Mouse (Mus musculus) midbrain, embryonic 15.5 days (tissue): ENCODE data around the gene Rab37. TPM values are rescaled to one million over a fixed set of nuclear protein-coding genes. Genes with fewer than 3 reads are reported as not detected.

ENCODE experiments used
- ATAC-seq: fragments of 200-750 bp; cut with Nextera tagmentation; replicated peaks from 2 replicates; pipeline ENCODE4 v1.8.0; 2017; ENCODE audit warnings: moderate TSS enrichment
- H3K27ac ChIP-seq: fragments of 300-500 bp; sonication (generic); 2 replicates; pipeline ENCODE4 v1.5.1; 2015; ENCODE audit warnings: mild to moderate bottlenecking, inconsistent platforms
- H3K27me3 ChIP-seq: fragments of 300-500 bp; sonication (generic); replicated peaks from 2 replicates; pipeline ENCODE4 v1.6.1; 2015; ENCODE audit warnings: inconsistent platforms
- H3K36me3 ChIP-seq: fragments of 300-500 bp; sonication (generic); replicated peaks from 2 replicates; pipeline ENCODE4 v1.6.1; 2015; ENCODE audit warnings: inconsistent platforms
- H3K4me1 ChIP-seq: fragments of 300-500 bp; sonication (generic); 2 replicates; pipeline ENCODE4 v1.6.1; 2015; ENCODE audit warnings: inconsistent platforms
- H3K4me2 ChIP-seq: fragments of 300-500 bp; sonication (generic); 2 replicates; pipeline ENCODE4 v1.6.1; 2015; ENCODE audit warnings: inconsistent platforms, mild to moderate bottlenecking, moderate library complexity
- H3K4me3 ChIP-seq: fragments of 300-500 bp; sonication (generic); 2 replicates; pipeline ENCODE4 v1.5.1; 2015; ENCODE audit warnings: mild to moderate bottlenecking, inconsistent platforms
- H3K9ac ChIP-seq: fragments of 300-500 bp; sonication (generic); 2 replicates; pipeline ENCODE4 v1.6.1; 2015; ENCODE audit warnings: mild to moderate bottlenecking, inconsistent platforms
- H3K9me3 ChIP-seq: fragments of 300-500 bp; sonication (generic); 2 replicates; pipeline ENCODE4 v1.6.1; 2016; ENCODE audit warnings: inconsistent platforms
- WGBS: fragments of 180-500 bp; shearing (Covaris S2); methylation state at CpG from one replicate; pipeline ENCODE4 v1.1.7; 2015; ENCODE audit warnings: mixed read lengths; 5-methylcytosine and 5-hydroxymethylcytosine counted together
- polyA plus RNA-seq: library from polyadenylated mRNA; unstranded; fragments of >200 nt; fragmentation: Nextera tagmentation; extraction: Ambion mirVana; gene quantifications from 2 replicates; pipeline ENCODE4 v1.2.1, GENCODE M21; 2015

Rab37 gene
- polyA plus RNA-seq, 1 experiment from 2014 or later, result 1.1 TPM

DNA sequence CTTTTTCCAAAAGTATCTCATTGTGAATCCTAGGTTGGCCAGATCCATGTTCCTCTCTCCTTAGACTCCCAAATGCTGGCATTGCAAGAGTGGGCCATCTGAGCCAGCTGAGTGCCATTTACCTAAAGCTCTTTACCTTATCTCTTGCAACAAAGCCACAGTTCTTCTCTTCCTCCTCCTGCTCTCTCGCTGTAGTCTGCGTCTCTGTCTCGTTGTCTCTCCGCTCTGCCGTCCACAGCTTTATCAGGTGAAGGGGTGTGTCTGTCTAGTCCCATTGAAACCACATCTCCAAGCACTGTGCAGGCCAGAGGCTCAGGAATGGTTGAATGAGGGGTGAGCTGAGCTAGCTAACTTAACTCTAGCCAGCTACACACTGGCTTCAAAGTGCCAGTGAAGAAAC is 104.7 kb downstream of the Rab37 start:
- no peak overlapping the region for H3K4me2 ChIP-seq
- WGBS, result 93% methylated on average over 5 of the region's 5 CpGs
- no peak overlapping the region for H3K27ac ChIP-seq
- H3K36me3 ChIP-seq, result no peaks in the 10 kb centered on the region; the same call in 1 of the 2 replicates
- H3K4me1 ChIP-seq, result no peaks in the 10 kb centered on the region
- H3K4me3 ChIP-seq, result no peak overlapping the region
- no peak for ATAC-seq
- H3K9ac ChIP-seq, result no peak overlapping the region
- no peaks in the 10 kb centered on the region for H3K27me3 ChIP-seq
- H3K9me3 ChIP-seq, result no peaks in the 10 kb centered on the region

DNA sequence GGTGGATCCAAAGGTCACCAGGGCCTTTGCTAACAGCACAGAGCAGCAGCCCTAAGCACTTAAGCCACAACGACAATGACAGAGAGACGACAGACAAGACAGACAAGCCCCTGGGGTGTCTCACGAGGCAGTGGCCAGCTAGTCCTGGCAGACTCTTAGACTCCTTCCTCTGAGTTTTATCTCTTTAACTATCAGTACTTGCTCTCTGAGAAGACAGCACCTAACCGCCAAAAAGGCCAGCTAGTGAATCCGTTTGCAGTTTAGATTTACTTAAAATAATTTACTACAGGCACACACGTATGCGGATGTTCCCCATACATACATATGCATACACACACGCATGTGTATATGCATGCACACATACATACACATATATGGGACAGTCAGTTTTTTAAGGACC is 106.3 kb downstream of the Rab37 start:
- Histone ChIP-seq H3K4me2 (no peak overlapping the region), H3K9ac (no peak overlapping the region), H3K27ac (no peak overlapping the region), H3K9me3 (no peaks in the 10 kb centered on the region), H3K4me3 (no peak overlapping the region), H3K36me3 (no peaks in the 10 kb centered on the region; the same call in 1 of the 2 replicates), H3K4me1 (peaks cover 4% of the 10 kb centered on the region; the same call in 1 of the 2 replicates), H3K27me3 (no peaks in the 10 kb centered on the region)
- no peak for ATAC-seq
- WGBS, result 88% methylated on average over 8 of the region's 8 CpGs

DNA sequence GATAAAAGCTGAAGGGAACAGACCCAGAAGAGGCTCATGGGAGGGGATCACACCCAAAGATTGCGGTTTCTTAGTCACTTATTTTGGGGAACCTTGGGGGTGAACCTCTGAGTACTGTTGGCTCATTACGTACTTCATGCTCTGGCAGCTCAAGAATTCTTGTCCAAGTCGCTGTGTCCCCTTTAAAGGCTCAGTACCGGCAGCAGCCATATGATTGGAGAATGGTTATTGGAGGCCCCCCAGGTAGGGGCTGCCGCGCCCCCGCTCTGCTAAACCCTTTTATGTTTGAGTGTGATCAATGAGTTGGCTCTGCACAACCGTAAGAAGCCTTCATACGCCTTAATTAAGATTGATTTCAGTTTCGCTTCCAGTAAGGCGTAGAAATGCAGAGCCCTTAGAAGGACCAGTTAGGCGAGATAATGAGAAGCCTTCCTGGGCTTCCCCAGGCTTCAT is 107.7 kb downstream of the Rab37 start:
- Histone ChIP-seq H3K27ac (no peak overlapping the region), H3K9me3 (no peaks in the 10 kb centered on the region), H3K27me3 (no peaks in the 10 kb centered on the region), H3K4me2 (no peak overlapping the region), H3K4me3 (no peak overlapping the region), H3K9ac (no peak overlapping the region), H3K36me3 (no peaks in the 10 kb centered on the region; the same call in 1 of the 2 replicates), H3K4me1 (peaks cover 4% of the 10 kb centered on the region; the same call in 1 of the 2 replicates)
- 67% methylated on average over 12 of the region's 12 CpGs for whole genome bisulfite sequencing
- ATAC-seq, result no peak

DNA sequence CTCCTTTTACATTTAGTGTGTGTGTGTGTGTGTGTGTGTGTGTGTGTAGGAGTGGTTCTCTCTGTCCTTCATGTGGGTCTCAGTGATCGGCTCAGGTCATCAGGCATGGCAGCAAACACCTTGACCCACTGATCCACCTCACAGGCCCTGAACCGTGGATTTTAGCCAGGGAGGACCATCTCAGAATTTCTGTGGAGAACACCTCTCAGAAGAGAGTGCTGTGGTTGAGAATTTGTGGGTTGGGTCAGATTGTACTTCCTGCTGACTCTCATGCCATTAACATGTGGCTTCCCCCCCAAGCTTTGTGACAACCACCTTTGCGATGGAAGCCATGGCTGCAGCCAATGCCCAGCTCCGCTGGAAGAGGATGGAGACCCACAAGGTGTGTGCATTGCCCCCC is 109.3 kb downstream of the Rab37 start:
- 93% methylated on average over 4 of the region's 4 CpGs for WGBS
- H3K9ac ChIP-seq, result no peak overlapping the region
- H3K27me3 ChIP-seq, result no peaks in the 10 kb centered on the region
- H3K36me3 ChIP-seq, result peaks cover 5% of the 10 kb centered on the region; the same call in 1 of the 2 replicates
- H3K4me1 ChIP-seq, result peaks cover 4% of the 10 kb centered on the region; the same call in 1 of the 2 replicates
- H3K9me3 ChIP-seq, result no peaks in the 10 kb centered on the region
- no peak overlapping the region for H3K27ac ChIP-seq
- H3K4me3 ChIP-seq, result no peak overlapping the region
- no peak overlapping the region for H3K4me2 ChIP-seq
- no peak for ATAC-seq

DNA sequence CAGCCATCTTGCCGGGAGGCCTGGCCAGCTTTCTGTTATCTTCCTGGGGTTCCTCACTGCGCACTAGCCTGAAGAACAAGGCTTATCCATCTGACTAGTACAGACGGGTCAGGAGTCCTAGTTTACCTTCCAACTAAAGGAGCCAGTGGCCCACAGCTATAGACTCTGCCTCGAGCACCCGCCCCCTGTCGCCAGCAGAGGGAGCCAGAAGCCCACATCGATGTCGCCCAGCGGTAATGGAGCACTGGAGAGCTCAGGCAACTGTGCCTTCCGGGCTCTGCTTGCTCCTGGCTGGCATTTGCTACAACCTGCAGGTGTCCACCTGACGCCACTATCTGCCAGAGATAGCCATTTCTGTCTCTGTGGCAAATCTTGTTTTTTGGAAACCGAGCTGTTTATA is 111.1 kb downstream of the Rab37 start:
- peak; percentile 83 for ATAC-seq
- H3K27me3 ChIP-seq, result no peaks in the 10 kb centered on the region
- no peak overlapping the region for H3K27ac ChIP-seq
- H3K4me2 ChIP-seq, result no peak overlapping the region
- no peaks in the 10 kb centered on the region for H3K9me3 ChIP-seq
- 14% methylated on average over 12 of the region's 12 CpGs for WGBS
- H3K4me3 ChIP-seq, result no peak overlapping the region
- no peak overlapping the region for H3K9ac ChIP-seq
- peaks cover 17% of the 10 kb centered on the region for H3K36me3 ChIP-seq
- H3K4me1 ChIP-seq, result peaks cover 4% of the 10 kb centered on the region; the same call in 1 of the 2 replicates

DNA sequence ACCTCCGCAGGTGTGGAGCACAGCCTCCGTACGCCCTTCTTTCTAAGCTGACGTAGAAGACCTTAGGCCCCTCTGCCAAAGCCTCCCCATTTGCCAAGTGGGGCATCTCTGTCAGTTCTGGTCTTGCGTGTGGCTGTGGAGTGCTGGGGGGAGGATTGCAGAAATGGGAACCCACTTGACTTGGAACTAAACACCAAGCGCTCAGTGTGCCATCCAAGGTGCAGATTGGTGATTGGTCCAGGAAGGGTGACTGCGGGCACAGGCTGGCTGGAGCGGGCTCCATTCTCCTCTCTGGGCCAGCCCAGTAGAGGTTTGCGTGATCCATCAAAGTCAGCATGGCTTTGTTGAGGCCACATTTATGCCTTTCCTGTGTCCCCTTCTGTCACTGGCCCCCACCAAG is 111.5 kb downstream of the Rab37 start:
- peaks cover 17% of the 10 kb centered on the region for H3K36me3 ChIP-seq
- no peak overlapping the region for H3K4me2 ChIP-seq
- H3K9ac ChIP-seq, result no peak overlapping the region
- no peak overlapping the region for H3K27ac ChIP-seq
- no peak overlapping the region for H3K4me3 ChIP-seq
- peaks cover 4% of the 10 kb centered on the region; the same call in 1 of the 2 replicates for H3K4me1 ChIP-seq
- no peak for ATAC-seq
- H3K9me3 ChIP-seq, result no peaks in the 10 kb centered on the region
- no peaks in the 10 kb centered on the region for H3K27me3 ChIP-seq
- 97% methylated on average over 9 of the region's 9 CpGs for WGBS

DNA sequence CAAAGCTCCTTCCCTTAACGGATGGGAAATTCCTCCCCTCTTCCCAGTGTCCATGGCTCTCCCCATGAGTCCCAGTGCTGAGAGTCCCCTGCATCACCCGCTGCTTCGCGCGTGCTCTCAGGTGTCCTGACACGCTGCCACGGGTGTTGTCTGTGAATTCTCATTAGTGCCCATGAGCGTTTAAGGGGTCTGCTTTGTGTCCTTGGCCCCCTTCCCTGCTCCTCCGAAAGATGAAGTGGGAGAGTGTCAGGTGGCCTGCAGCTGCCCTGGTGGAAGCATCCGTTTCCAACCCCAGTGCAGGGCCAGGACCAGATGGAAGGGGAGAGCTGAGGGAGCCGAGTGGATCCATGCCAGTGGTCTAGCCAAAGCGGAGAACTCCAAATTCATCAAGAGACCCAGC is 116.9 kb downstream of the Rab37 start:
- no peak overlapping the region for H3K9ac ChIP-seq
- H3K27ac ChIP-seq, result no peak overlapping the region
- no peak for ATAC-seq
- H3K4me3 ChIP-seq, result no peak overlapping the region
- no peaks in the 10 kb centered on the region for H3K9me3 ChIP-seq
- peaks cover 8% of the 10 kb centered on the region; the same call in 1 of the 2 replicates for H3K4me1 ChIP-seq
- no peak overlapping the region for H3K4me2 ChIP-seq
- peaks cover 17% of the 10 kb centered on the region for H3K36me3 ChIP-seq
- 79% methylated on average over 12 of the region's 12 CpGs for whole genome bisulfite sequencing
- no peaks in the 10 kb centered on the region for H3K27me3 ChIP-seq

DNA sequence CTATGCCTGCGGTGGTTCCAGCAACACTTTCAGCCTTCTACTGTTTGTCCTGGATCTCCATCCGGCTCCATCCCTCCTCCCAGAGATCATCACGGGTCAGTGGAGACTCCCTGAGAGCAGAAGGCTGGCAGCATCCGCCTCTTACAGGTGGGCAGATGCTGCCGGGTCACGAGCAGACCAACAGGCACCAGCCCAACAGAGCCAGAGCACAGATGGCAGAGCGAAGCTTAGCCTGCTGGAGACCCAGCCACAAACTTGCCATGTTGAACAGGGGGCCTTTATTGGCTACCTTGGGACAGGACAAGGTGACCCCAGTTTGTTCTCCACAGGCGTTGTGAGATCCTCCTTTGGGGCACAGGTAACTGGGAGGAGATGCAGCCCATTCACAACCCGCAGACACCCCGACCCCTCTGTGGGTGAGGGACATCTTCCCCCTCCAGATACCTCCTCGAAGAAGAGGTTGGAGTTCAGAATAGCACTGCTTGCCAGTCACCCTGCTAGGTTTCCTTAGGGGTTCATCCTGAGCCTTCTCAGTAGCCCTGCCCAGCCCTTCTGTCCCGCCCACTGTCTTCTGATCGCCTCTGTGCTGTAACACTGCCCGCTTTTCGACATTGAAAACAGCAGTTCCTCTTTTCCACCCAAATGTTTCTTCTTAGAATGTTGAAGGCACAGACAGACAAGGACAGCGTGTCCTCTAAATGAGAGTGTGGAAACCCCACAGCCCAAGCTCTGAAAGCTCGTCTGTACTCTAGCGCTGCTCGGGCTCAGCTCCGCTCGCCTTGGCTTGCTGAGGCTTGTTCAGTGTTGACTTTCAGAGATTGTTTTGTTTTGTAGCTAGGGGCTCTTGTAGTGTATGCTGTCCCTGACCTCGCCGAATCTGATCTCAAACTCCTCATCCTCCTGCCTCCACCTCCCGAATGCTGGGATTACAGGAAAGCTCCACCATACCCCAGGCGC is 117.8 kb downstream of the Rab37 start:
- no peak overlapping the region for H3K9ac ChIP-seq
- H3K4me1 ChIP-seq, result peaks cover 8% of the 10 kb centered on the region; the same call in 1 of the 2 replicates
- no peaks in the 10 kb centered on the region for H3K9me3 ChIP-seq
- peaks cover 17% of the 10 kb centered on the region for H3K36me3 ChIP-seq
- no peaks in the 10 kb centered on the region for H3K27me3 ChIP-seq
- 77% methylated on average over 25 of the region's 25 CpGs for WGBS
- H3K4me3 ChIP-seq, result no peak overlapping the region
- no peak overlapping the region for H3K4me2 ChIP-seq
- no peak for ATAC-seq
- H3K27ac ChIP-seq, result no peak overlapping the region

DNA sequence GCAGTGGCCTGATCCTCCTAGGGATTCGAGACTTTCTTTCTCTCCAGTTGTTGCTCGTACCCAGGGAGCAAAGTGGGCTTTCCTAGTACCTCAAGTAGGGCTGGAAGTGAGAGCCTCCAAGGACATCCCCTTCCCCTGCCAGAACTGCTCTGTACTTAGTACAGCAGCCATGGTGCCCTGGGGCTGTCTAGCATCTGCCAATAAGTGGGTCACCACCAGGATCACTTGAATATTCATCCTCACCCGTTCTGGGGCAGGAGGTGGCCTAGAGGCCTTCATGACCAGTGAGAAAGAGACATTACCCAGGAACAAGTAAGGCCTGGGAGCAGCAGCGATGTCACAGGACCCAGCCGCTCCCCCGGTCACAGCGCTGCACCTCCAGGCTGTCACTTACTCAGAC is 118.7 kb downstream of the Rab37 start:
- WGBS, result 64% methylated on average over 7 of the region's 7 CpGs
- Histone ChIP-seq H3K9ac (no peak overlapping the region), H3K4me3 (no peak overlapping the region), H3K27me3 (no peaks in the 10 kb centered on the region), H3K4me1 (peaks cover 8% of the 10 kb centered on the region; the same call in 1 of the 2 replicates), H3K27ac (no peak overlapping the region), H3K9me3 (no peaks in the 10 kb centered on the region), H3K36me3 (peaks cover 16% of the 10 kb centered on the region), H3K4me2 (no peak overlapping the region)
- ATAC-seq, result no peak

Other genes with a start within 250 kb of the Rab37 start
- 9.3 and 9.4 TPM in 2 replicates for gene Gprc5c, start 240.3 kb upstream of the Rab37 start, polyA plus RNA-seq
- gene Cd300a, start 201.4 kb upstream of the Rab37 start, polyA plus RNA-seq, result 0.86 and 0.94 TPM in 2 replicates
- 0.14 TPM in 1 of 2 replicates, not detected in the other for gene Cd300lb, start 157.0 kb upstream of the Rab37 start, polyA plus RNA-seq
- gene Cd300c, start 122.3 kb upstream of the Rab37 start, polyA plus RNA-seq, result not detected in 2 replicates
- gene Cd300ld, start 101.5 kb upstream of the Rab37 start, polyA plus RNA-seq, result 0.06 and 0.15 TPM in 2 replicates
- 1.2 and 1.3 TPM in 2 replicates for gene Cd300c2, start 89.6 kb upstream of the Rab37 start, polyA plus RNA-seq
- gene Cd300ld2, start 75.2 kb upstream of the Rab37 start, polyA plus RNA-seq, result 0.36 TPM in 1 of 2 replicates, not detected in the other
- not detected in 2 replicates for gene Cd300ld4, start 64.4 kb upstream of the Rab37 start, polyA plus RNA-seq
- gene Cd300ld5, start 53.7 kb upstream of the Rab37 start, polyA plus RNA-seq, result not detected in 2 replicates
- gene Cd300ld3, start 43.0 kb upstream of the Rab37 start, polyA plus RNA-seq, result not detected in 2 replicates
- not detected in 2 replicates for gene Cd300e, start 29.3 kb upstream of the Rab37 start, polyA plus RNA-seq
- gene Cd300lf, start 42.6 kb downstream of the Rab37 start, polyA plus RNA-seq, result 0.20 and 0.27 TPM in 2 replicates
- 46.4 and 54.6 TPM in 2 replicates for gene Slc9a3r1, start 71.9 kb downstream of the Rab37 start, polyA plus RNA-seq
- gene Tmem104, start 96.1 kb downstream of the Rab37 start, polyA plus RNA-seq, result 12.6 and 15.3 TPM in 2 replicates
- gene Nat9, start 96.4 kb downstream of the Rab37 start, polyA plus RNA-seq, result 22.5 and 25.5 TPM in 2 replicates
- gene Grin2c, start 175.8 kb downstream of the Rab37 start, polyA plus RNA-seq, result 0.21 and 0.26 TPM in 2 replicates
- gene Fdxr, start 185.6 kb downstream of the Rab37 start, polyA plus RNA-seq, result 21.5 and 22.1 TPM in 2 replicates
- gene Fads6, start 206.2 kb downstream of the Rab37 start, polyA plus RNA-seq, result 0.96 and 1.0 TPM in 2 replicates
- 0.17 TPM in 1 of 2 replicates, not detected in the other for gene Otop2, start 215.7 kb downstream of the Rab37 start, polyA plus RNA-seq
- gene Ush1g, start 230.6 kb downstream of the Rab37 start, polyA plus RNA-seq, result 0.09 and 0.18 TPM in 2 replicates
- 0.75 and 0.90 TPM in 2 replicates for gene Otop3, start 243.3 kb downstream of the Rab37 start, polyA plus RNA-seq